In the genomic region with DNA sequence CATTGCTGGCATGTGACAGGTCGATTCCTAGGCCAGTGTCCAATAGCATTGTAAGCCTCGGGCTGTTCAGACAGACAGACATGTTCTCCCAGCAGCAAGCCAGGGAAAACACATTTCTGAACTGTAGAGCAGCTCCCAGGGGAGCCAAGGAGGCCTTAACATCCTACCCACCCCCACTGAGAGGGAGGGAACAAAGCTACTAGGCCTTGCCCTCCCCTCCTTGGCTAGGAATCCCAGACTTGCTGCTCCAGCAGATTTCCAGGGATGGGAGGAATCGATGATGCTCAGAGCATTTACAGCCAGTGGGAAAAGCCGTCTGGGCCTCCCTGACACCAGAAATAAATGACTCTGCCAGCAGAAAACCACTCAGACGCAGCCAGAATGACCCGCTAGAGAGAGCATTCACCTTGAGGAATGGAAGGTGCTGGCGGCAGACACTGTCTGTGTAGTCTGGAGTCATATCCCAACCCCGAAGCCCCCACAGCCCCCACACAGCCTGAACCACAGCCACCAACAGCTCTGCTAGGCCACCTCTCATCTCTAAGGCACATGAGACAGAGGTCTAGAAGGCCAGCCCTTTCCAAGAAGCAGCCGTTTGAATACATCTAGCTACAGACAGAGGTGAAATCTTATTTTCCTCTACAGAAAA, we compare ENCODE assay signal across 15 mouse cellular contexts. TPM values are rescaled to one million over a fixed set of nuclear protein-coding genes. Genes with fewer than 3 reads are reported as not detected.
DNase-seq lines count a peak whose midpoint lies in the region; ATAC-seq and TF ChIP-seq lines count a peak whose summit lies in the region.
"Had no signal": no experiment of that assay in that cellular context is flagged by ENCODE, and none has a peak within 500 bp of the region (broad histone marks: within the 10 kb centered on the region; RNA-seq: fewer than 3 reads in every experiment).

No protein-coding gene starts in this region.

- H3K9me3 ChIP-seq in limb, embryonic 14.5 days (ENCODE audit: control insufficient read depth, low read length): no peaks in the 10 kb centered on the region
- H3K9me3 ChIP-seq: embryonic facial prominence, embryonic 15.5 days; heart, embryonic 13.5 days; intestine, embryonic 15.5 days had no signal

- DNase-seq in adrenal gland, postnatal 14 days: peak; percentile 15
- no peak for DNase-seq in adrenal gland, postnatal 4 days (ENCODE audit: low spot score in 2 of 2)
- DNase-seq in retina, embryonic 14.5 days (ENCODE audit: low spot score): peak; percentile 14
- DNase-seq in retina, postnatal 1 day: no peak
- peak; percentile 48 for DNase-seq in limb, embryonic 14.5 days (ENCODE audit: low spot score)
- no peak for DNase-seq in urinary bladder, postnatal 36 days (ENCODE audit: low spot score in 2 of 2)
- DNase-seq in left cerebral cortex, adult 18-20 months (ENCODE audit: low spot score in 2 of 2): no peak
- DNase-seq in heart, adult 8-10 months (ENCODE audit: low spot score): no peak
- DNase-seq: adrenal gland, adult 2 months; cerebellum, adult 2 months; lung, adult 18-20 months; right cerebral cortex, postnatal 4 days had no signal

- no peak overlapping the region for H3K4me3 ChIP-seq in limb, embryonic 14.5 days (replicated peaks; ENCODE audit: low read length)
- H3K4me3 ChIP-seq: embryonic facial prominence, embryonic 15.5 days; heart, embryonic 13.5 days; intestine, embryonic 15.5 days had no signal

- no peaks in the 10 kb centered on the region for H3K27me3 ChIP-seq in limb, embryonic 14.5 days (ENCODE audit: control insufficient read depth, insufficient read depth, low read length)
- H3K27me3 ChIP-seq: embryonic facial prominence, embryonic 15.5 days; heart, embryonic 13.5 days; intestine, embryonic 15.5 days had no signal

- H3K9ac ChIP-seq in limb, embryonic 14.5 days (ENCODE audit: low read depth, low read length, severe bottlenecking): no peak overlapping the region
- H3K9ac ChIP-seq: embryonic facial prominence, embryonic 15.5 days; heart, embryonic 13.5 days; intestine, embryonic 15.5 days had no signal

- ATAC-seq in limb, embryonic 14.5 days (ENCODE audit: low FRiP score, low read depth): no peak
- ATAC-seq: intestine, embryonic 15.5 days had no signal

- no peaks in the 10 kb centered on the region for H3K36me3 ChIP-seq in limb, embryonic 14.5 days (ENCODE audit: control insufficient read depth, insufficient read depth, low read length)
- H3K36me3 ChIP-seq: embryonic facial prominence, embryonic 15.5 days; heart, embryonic 13.5 days; intestine, embryonic 15.5 days had no signal

- no peak overlapping the region for H3K4me2 ChIP-seq in limb, embryonic 14.5 days (replicated peaks; ENCODE audit: low read depth, low read length, severe bottlenecking)
- H3K4me2 ChIP-seq: embryonic facial prominence, embryonic 15.5 days; heart, embryonic 13.5 days; intestine, embryonic 15.5 days had no signal

- no peak overlapping the region for H3K27ac ChIP-seq in limb, embryonic 14.5 days (replicated peaks; ENCODE audit: low read depth, low read length)
- H3K27ac ChIP-seq: embryonic facial prominence, embryonic 15.5 days; heart, embryonic 13.5 days; intestine, embryonic 15.5 days had no signal

- peaks cover 3% of the 10 kb centered on the region; the same call in 1 of the 2 replicates for H3K4me1 ChIP-seq in limb, embryonic 14.5 days (ENCODE audit: control insufficient read depth, insufficient read depth, low read length)
- H3K4me1 ChIP-seq: embryonic facial prominence, embryonic 15.5 days had no signal

- 53% methylated on average over 9 of the region's 9 CpGs for WGBS in limb, embryonic 14.5 days

- TF ChIP-seq POLR2A in limb, embryonic 14.5 days (IDR thresholded peaks at IDR 0.05; ENCODE audit: borderline replicate concordance, extremely low read depth, insufficient read depth, insufficient read length): no peak

RNA-seq across cellular contexts. Expression of gene Adpgk, which starts 31.4 kb away (rescaled TPM):
- 24.9 and 28.8 TPM in 2 replicates for total RNA-seq in adrenal gland, postnatal 14 days (2021)
- 10 to 100 TPM; 26.8 to 27.9 TPM for total RNA-seq in adrenal gland, postnatal 4 days (2021)
- 46.2 and 47.4 TPM in 2 replicates for polyA plus RNA-seq in limb, embryonic 14.5 days (2012; rRNA removed)
- polyA plus RNA-seq in limb, embryonic 14.5 days (2014; fragmentation: Nextera tagmentation; extraction: Ambion mirVana): 51.2 and 53.0 TPM in 2 replicates
- total RNA-seq in left cerebral cortex, adult 18-20 months (2021): 10 to 100 TPM; 13.6 to 16.3 TPM
- 1 to 10 TPM; 6.8 to 7.8 (median 7.5) TPM for total RNA-seq in heart, adult 8-10 months (2022)

Comparison
In these comparisons a context has a peak if more than half of its experiments do, and no peak if none do; other contexts are left out.
1. DNase-seq: peak in adrenal gland, postnatal 14 days (single experiment), retina, embryonic 14.5 days (single experiment) and limb, embryonic 14.5 days (single experiment); none in adrenal gland, postnatal 4 days (0 of 2), retina, postnatal 1 day (single experiment), urinary bladder, postnatal 36 days (0 of 2), left cerebral cortex, adult 18-20 months (0 of 2) and heart, adult 8-10 months (single experiment).